Mouse (Mus musculus) neural tube, embryonic 12.5 days (tissue): ENCODE data around the gene Vmn1r60. TPM values are rescaled to one million over a fixed set of nuclear protein-coding genes. Genes with fewer than 3 reads are reported as not detected.
"Not testable (repeated sequence)": the region's sequence is repeated elsewhere in the genome, so short reads cannot be mapped to it uniquely, and the experiment has no call there.

Experiments used
- ATAC-seq: fragments of 200-750 bp; cut with Nextera tagmentation; 2 replicates; pipeline ENCODE4 v1.8.0; 2017; ENCODE audit warnings: low read depth, mild to moderate bottlenecking, moderate TSS enrichment, moderate library complexity; ENCODE audit not compliant: low FRiP score
- H3K27ac ChIP-seq: fragments of 300-500 bp; sonication (generic); 2 replicates; pipeline ENCODE4 v1.5.1; 2016
- H3K27me3 ChIP-seq: fragments of 300-500 bp; sonication (generic); replicated peaks from 2 replicates; pipeline ENCODE4 v1.6.1; 2016; ENCODE audit warnings: mild to moderate bottlenecking
- H3K36me3 ChIP-seq: fragments of 300-500 bp; sonication (generic); 2 replicates; pipeline ENCODE4 v1.6.1; 2016; ENCODE audit warnings: mild to moderate bottlenecking
- H3K4me1 ChIP-seq: fragments of 300-500 bp; sonication (generic); 2 replicates; pipeline ENCODE4 v1.6.1; 2016
- H3K4me2 ChIP-seq: fragments of 300-500 bp; sonication (generic); replicated peaks from 2 replicates; pipeline ENCODE4 v1.6.1; 2016; ENCODE audit warnings: mild to moderate bottlenecking
- H3K4me3 ChIP-seq: fragments of 300-500 bp; sonication (generic); 2 replicates; pipeline ENCODE4 v1.5.1; 2016
- H3K9ac ChIP-seq: fragments of 300-500 bp; sonication (generic); 2 replicates; pipeline ENCODE4 v1.6.1; 2016; ENCODE audit warnings: mild to moderate bottlenecking
- H3K9me3 ChIP-seq: fragments of 300-500 bp; sonication (generic); 2 replicates; pipeline ENCODE4 v1.6.1; 2016; ENCODE audit warnings: mild to moderate bottlenecking
- WGBS: fragments of 180-500 bp; shearing (Covaris S2); methylation state at CpG from one replicate; pipeline ENCODE4 v1.1.7; 2016; 5-methylcytosine and 5-hydroxymethylcytosine counted together
- polyA plus RNA-seq: library from polyadenylated mRNA; unstranded; fragments of >200 nt; fragmentation: Nextera tagmentation; extraction: Ambion mirVana; gene quantifications from 2 replicates; pipeline ENCODE4 v1.2.1, GENCODE M21; 2016

The Vmn1r60 gene
- polyA plus RNA-seq = not detected in 2 replicates

DNA sequence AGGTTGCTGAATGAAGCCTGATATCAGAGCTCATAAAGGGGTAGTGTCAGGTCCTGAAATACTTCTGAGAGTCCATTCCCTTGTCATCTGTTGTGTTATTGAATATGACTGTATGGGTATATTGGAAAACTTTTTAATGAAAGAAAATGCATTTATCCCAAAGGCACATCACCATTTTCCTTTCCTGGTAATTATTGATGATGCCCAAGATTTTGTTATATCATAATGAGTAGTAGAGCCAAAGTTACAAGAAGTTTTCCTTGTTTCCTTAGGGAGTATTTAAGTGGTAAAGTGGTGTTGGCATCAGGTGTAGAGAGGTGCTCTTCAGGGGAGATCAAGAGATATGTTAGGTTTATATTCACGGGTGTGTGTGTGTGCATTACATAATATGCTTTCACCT lies at the start of gene Vmn1r60:
Gene Vmn1r60 (minus strand): TSS at position 101 of the 400 bp plus-strand sequence.
- not testable (repeated sequence) for H3K4me3 ChIP-seq, H3K9me3 ChIP-seq, H3K27ac ChIP-seq, H3K36me3 ChIP-seq, H3K9ac ChIP-seq, H3K27me3 ChIP-seq, ATAC-seq, H3K4me2 ChIP-seq, H3K4me1 ChIP-seq
- WGBS = 79% methylated on average over 1 of the region's 1 CpGs

DNA sequence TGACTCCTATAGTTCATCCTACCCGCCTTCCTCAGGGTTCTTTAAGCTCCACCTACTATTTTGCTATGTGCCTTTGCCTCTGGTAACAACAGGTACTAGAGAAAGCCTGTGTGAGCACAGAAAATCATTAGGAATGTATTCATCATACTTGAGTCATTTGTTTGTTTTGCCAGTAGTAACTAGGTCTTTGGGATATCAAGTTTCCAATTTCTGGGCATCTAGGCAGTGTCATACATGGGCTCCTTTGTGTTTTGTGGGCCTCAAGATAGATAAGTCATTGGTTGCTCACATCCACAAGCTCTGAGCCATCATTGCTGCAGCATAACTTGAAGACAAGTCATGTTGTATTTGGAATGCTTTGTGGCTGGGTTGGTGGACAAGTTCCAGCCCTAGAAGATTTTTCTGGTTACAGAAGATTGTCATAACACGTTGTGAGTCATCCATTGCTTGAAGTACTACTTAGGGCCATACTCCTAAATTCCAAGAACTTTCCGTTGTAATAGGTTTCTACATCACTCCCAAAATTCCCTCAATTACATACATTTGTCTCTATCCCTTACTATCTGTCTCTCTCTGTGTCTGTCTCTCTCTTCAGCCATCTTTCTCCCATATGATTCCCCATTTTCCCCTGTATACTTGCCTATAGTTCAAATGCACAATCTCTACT lies 6.2 kb downstream of the Vmn1r60 start:
- H3K9me3 ChIP-seq = peaks cover 15% of the 10 kb centered on the region
- not testable (repeated sequence) for H3K27ac ChIP-seq, H3K4me1 ChIP-seq, H3K36me3 ChIP-seq, H3K27me3 ChIP-seq, H3K4me2 ChIP-seq, H3K9ac ChIP-seq, H3K4me3 ChIP-seq, ATAC-seq
- 59% methylated on average over 3 of the region's 3 CpGs for WGBS

DNA sequence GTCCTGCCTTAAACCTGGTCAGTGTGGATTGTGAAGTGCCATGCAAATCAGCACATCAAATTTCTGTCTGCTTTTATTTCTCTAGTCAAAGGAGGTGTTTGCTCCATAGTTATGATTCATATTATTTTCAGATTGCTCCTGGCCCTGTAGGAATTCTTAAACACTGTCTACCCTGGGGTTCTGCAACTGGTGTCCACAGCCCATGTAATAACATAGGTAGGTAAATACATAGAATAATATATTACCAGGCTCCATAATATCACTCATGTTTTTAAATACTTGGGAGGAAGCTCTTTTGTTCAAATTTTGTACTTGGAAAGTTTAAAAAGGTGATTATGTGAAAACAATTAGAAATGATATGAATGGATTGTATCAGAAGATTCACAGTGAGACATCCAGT lies 53.3 kb downstream of the Vmn1r60 start, which contains the start of gene Vmn2r28:
Gene Vmn2r28 (minus strand): TSS at position 101 of the 400 bp plus-strand sequence.
- not testable (repeated sequence) for H3K4me3 ChIP-seq, ATAC-seq, H3K9ac ChIP-seq

More for the DNA sequence above, 53.3 kb downstream of the Vmn1r60 start, which contains the start of gene Vmn2r28:
- not testable (repeated sequence) for H3K9me3 ChIP-seq, H3K4me2 ChIP-seq, H3K27ac ChIP-seq, H3K4me1 ChIP-seq, H3K36me3 ChIP-seq, H3K27me3 ChIP-seq

Other genes with a start within 250 kb of the Vmn1r60 start
- gene Gm5065, start 196.8 kb downstream of the Vmn1r60 start, polyA plus RNA-seq = not detected in 2 replicates
- gene Nlrp2, start 196.3 kb downstream of the Vmn1r60 start, polyA plus RNA-seq = not detected in 2 replicates
- not detected in 2 replicates for gene Vmn1r58, start 133.9 kb downstream of the Vmn1r60 start, polyA plus RNA-seq
- gene Vmn1r59, start 90.5 kb downstream of the Vmn1r60 start, polyA plus RNA-seq = not detected in 2 replicates
- not detected in 2 replicates for gene Vmn2r28, start 53.4 kb downstream of the Vmn1r60 start, polyA plus RNA-seq
- gene Vmn1r61, start 66.0 kb upstream of the Vmn1r60 start, polyA plus RNA-seq = not detected in 2 replicates
- gene Vmn1r62, start 126.3 kb upstream of the Vmn1r60 start, polyA plus RNA-seq = not detected in 2 replicates